Mouse (Mus musculus): ENCODE results near the gene Cdv3.
"Not testable (repeated sequence)": the region's sequence is repeated elsewhere in the genome, so short reads cannot be mapped to it uniquely, and the experiment has no call there.

Cdv3 gene

GRCm38 (mm10) chr9:103372271-103373010, 6.8 kb upstream of the Cdv3 start:
- no peak for DNase-seq

GRCm38 (mm10) chr9:103369951-103370350, 4.3 kb upstream of the Cdv3 start:
- no peak for DNase-seq

- no peak for DNase-seq
Observed at GRCm38 (mm10) chr9:103366356-103366755, 716 bp upstream of the Cdv3 start.

- DNase-seq, result peak; percentile 83
Observed at GRCm38 (mm10) chr9:103364601-103365289, 895 bp downstream of the Cdv3 start.

GRCm38 (mm10) chr9:103363730-103364417, 1.8 kb downstream of the Cdv3 start:
- peak; percentile 28 for DNase-seq

- no peak for DNase-seq
Observed at GRCm38 (mm10) chr9:103363088-103363487, 2.6 kb downstream of the Cdv3 start.

- no peak for DNase-seq
Observed at GRCm38 (mm10) chr9:103360642-103361041, 5.0 kb downstream of the Cdv3 start.

- no peak for DNase-seq
Observed at GRCm38 (mm10) chr9:103358545-103358944, 7.1 kb downstream of the Cdv3 start.

- DNase-seq, result no peak
Observed at GRCm38 (mm10) chr9:103357893-103358292, 7.7 kb downstream of the Cdv3 start.

- not testable (repeated sequence) for DNase-seq
Observed at GRCm38 (mm10) chr9:103353500-103354260, 12.0 kb downstream of the Cdv3 start.

GRCm38 (mm10) chr9:103348791-103349190, 16.8 kb downstream of the Cdv3 start:
- DNase-seq, result peak; percentile 39

- no peak for DNase-seq
Observed at GRCm38 (mm10) chr9:103347996-103348490, 17.6 kb downstream of the Cdv3 start.

- no peak for DNase-seq
Observed at GRCm38 (mm10) chr9:103347045-103347444, 18.6 kb downstream of the Cdv3 start.

GRCm38 (mm10) chr9:103336912-103337311, 28.7 kb downstream of the Cdv3 start:
- no peak for DNase-seq

- DNase-seq, result no peak
Observed at GRCm38 (mm10) chr9:103332663-103333062, 33.0 kb downstream of the Cdv3 start.

GRCm38 (mm10) chr9:103326449-103326848, 39.2 kb downstream of the Cdv3 start:
- no peak for DNase-seq

GRCm38 (mm10) chr9:103324678-103325077, 41.0 kb downstream of the Cdv3 start:
- no peak for DNase-seq

- no peak for DNase-seq
Observed at GRCm38 (mm10) chr9:103309832-103310231, 55.8 kb downstream of the Cdv3 start.

- no peak for DNase-seq
Observed at GRCm38 (mm10) chr9:103305332-103306041, 60.2 kb downstream of the Cdv3 start.

GRCm38 (mm10) chr9:103304927-103305326, 60.7 kb downstream of the Cdv3 start, which contains the start of the genes 1300017J02Rik and Topbp1:
1300017J02Rik (minus strand) TSS chr9:103305082.
Topbp1 (plus strand) TSS chr9:103305215.
- peak; percentile 94 for DNase-seq
